ENCODE assay signal across 9 mouse cellular contexts in the genomic region with DNA sequence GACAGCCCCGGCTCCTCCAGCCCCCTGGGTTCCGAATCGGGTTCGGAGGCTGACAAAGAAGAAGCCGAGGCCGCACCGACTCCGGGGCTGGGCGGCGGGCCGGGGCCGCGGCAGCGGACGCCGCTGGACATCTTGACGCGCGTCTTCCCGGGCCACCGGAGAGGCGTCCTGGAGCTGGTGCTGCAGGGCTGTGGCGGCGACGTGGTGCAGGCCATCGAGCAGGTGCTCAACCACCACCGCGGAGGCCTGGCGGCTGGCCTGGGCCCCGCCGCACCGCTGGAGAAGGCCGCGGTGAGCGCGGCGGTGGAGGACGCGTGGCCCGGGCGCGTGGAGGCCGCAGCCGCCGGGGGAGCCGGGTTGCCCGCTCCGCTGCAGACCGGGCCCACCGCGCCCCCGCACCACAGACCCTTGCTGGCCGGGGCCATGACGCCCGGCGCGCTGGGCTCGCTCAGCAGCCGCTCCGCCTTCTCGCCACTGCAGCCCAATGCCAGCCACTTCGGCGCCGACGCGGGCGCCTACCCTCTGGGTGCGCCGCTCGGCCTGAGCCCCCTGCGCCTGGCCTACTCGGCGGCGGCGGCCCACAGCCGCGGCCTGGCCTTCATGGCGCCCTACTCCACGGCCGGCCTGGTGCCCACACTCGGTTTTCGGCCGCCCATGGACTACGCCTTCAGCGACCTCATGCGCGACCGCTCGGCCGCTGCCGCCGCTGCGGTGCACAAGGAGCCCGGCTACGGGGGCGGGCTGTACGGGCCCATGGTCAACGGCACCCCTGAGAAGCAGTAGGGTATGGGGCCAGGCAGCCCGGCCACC. TPM values are rescaled to one million over a fixed set of nuclear protein-coding genes. Genes with fewer than 3 reads are reported as not detected.
DNase-seq lines count a peak whose midpoint lies in the region; ATAC-seq lines count a peak whose summit lies in the region.
"Had no signal": no experiment of that assay in that cellular context is flagged by ENCODE, and none has a peak within 500 bp of the region (broad histone marks: within the 10 kb centered on the region; RNA-seq: fewer than 3 reads in every experiment).

No protein-coding gene starts in this region.

- H3K4me1 ChIP-seq in kidney, embryonic 14.5 days (ENCODE audit: control insufficient read depth, insufficient read depth, low read length): peaks cover 23% of the 10 kb centered on the region
- peaks cover 19% of the 10 kb centered on the region for H3K4me1 ChIP-seq in hindbrain, embryonic 14.5 days (replicated peaks; ENCODE audit: control insufficient read depth, insufficient read depth, low read length)
- peaks cover 37% of the 10 kb centered on the region for H3K4me1 ChIP-seq in midbrain, embryonic 15.5 days

- peak; percentile 7; the same call in 1 of the 2 replicates for ATAC-seq in kidney, embryonic 14.5 days (ENCODE audit: low FRiP score, low TSS enrichment)
- ATAC-seq in hindbrain, embryonic 14.5 days (ENCODE audit: low FRiP score): no peak
- 0 out of 2 replicates have a peak, but pooled peaks have one; percentile 3 for ATAC-seq in midbrain, embryonic 15.5 days (replicated peaks)
- ATAC-seq: Patski had no signal

- no peaks in the 10 kb centered on the region for H3K36me3 ChIP-seq in kidney, embryonic 14.5 days (ENCODE audit: control insufficient read depth, insufficient read depth, low read length)
- no peaks in the 10 kb centered on the region for H3K36me3 ChIP-seq in hindbrain, embryonic 14.5 days (replicated peaks; ENCODE audit: control insufficient read depth, insufficient read depth)
- H3K36me3 ChIP-seq in midbrain, embryonic 15.5 days (replicated peaks): no peaks in the 10 kb centered on the region

- no peak overlapping the region for H3K9ac ChIP-seq in kidney, embryonic 14.5 days (ENCODE audit: low read depth, low read length)
- no peak overlapping the region for H3K9ac ChIP-seq in hindbrain, embryonic 14.5 days
- no peak overlapping the region for H3K9ac ChIP-seq in midbrain, embryonic 15.5 days

- H3K9me3 ChIP-seq in kidney, embryonic 14.5 days (ENCODE audit: control insufficient read depth, low read length): no peaks in the 10 kb centered on the region
- H3K9me3 ChIP-seq in hindbrain, embryonic 14.5 days (ENCODE audit: control insufficient read depth, low read length): no peaks in the 10 kb centered on the region
- H3K9me3 ChIP-seq in midbrain, embryonic 15.5 days: no peaks in the 10 kb centered on the region

- no peak for DNase-seq in kidney, postnatal 14 days
- peak; percentile 48 for DNase-seq in embryo, embryonic 9.5 days (ENCODE audit: extremely low spot score)
- no peak for DNase-seq in hindbrain, embryonic 14.5 days (ENCODE audit: low spot score)
- DNase-seq in cerebellum, postnatal 36 days: no peak
- DNase-seq in thymus, postnatal 0 days (ENCODE audit: low spot score): no peak
- DNase-seq in urinary bladder, adult 2 months (ENCODE audit: low spot score): no peak

- H3K27me3 ChIP-seq in kidney, embryonic 14.5 days (ENCODE audit: control insufficient read depth, insufficient read depth, low read length): peaks cover 95% of the 10 kb centered on the region
- H3K27me3 ChIP-seq in hindbrain, embryonic 14.5 days (ENCODE audit: control insufficient read depth, insufficient read depth, low read length): peaks cover 96% of the 10 kb centered on the region
- peaks cover 83% of the 10 kb centered on the region for H3K27me3 ChIP-seq in midbrain, embryonic 15.5 days (replicated peaks)
- H3K27me3 ChIP-seq: Patski had no signal

- H3K27ac ChIP-seq in kidney, embryonic 14.5 days (ENCODE audit: low read depth, low read length): no peak overlapping the region
- no peak overlapping the region for H3K27ac ChIP-seq in hindbrain, embryonic 14.5 days
- no peak overlapping the region for H3K27ac ChIP-seq in midbrain, embryonic 15.5 days

- H3K4me3 ChIP-seq in kidney, embryonic 14.5 days (ENCODE audit: low read length): peak overlapping the region; percentile 36
- peak overlapping the region; percentile 25 for H3K4me3 ChIP-seq in hindbrain, embryonic 14.5 days (replicated peaks; ENCODE audit: low read length)
- H3K4me3 ChIP-seq in midbrain, embryonic 15.5 days: peak overlapping the region; percentile 24

- H3K4me2 ChIP-seq in kidney, embryonic 14.5 days (replicated peaks; ENCODE audit: low read depth, low read length): peak overlapping the region; percentile 40
- H3K4me2 ChIP-seq in hindbrain, embryonic 14.5 days (replicated peaks): peak overlapping the region; percentile 44
- H3K4me2 ChIP-seq in midbrain, embryonic 15.5 days: peak overlapping the region; percentile 47

- WGBS in kidney, embryonic 14.5 days: under 1% methylated on average over 88 of the region's 99 CpGs
- under 1% methylated on average over 80 of the region's 99 CpGs for WGBS in hindbrain, embryonic 14.5 days
- WGBS in midbrain, embryonic 15.5 days: under 1% methylated on average over 83 of the region's 99 CpGs

RNA-seq across cellular contexts. Expression of a gene that starts 4.2 kb away (rescaled TPM):
- 0.14 and 0.30 TPM in 2 replicates for polyA plus RNA-seq in kidney, embryonic 14.5 days (2014; fragmentation: Nextera tagmentation; extraction: Ambion mirVana)
- 0.08 TPM in 1 of 2 replicates, not detected in the other for polyA plus RNA-seq in hindbrain, embryonic 14.5 days (2014; fragmentation: Nextera tagmentation; extraction: Ambion mirVana)
- 1.1 and 1.6 TPM in 2 replicates for polyA plus RNA-seq in midbrain, embryonic 15.5 days (2015; fragmentation: Nextera tagmentation; extraction: Ambion mirVana)
- polyA plus RNA-seq in thymus, postnatal 0 days (2015; fragmentation: Nextera tagmentation; extraction: Ambion mirVana): 0.06 TPM in 1 of 2 replicates, not detected in the other
- 0.22 and 0.28 TPM in 2 replicates for polyA plus RNA-seq in urinary bladder, adult 2 months (2012; rRNA removed)
